Mouse (Mus musculus): ENCODE results near the gene A930002H24Rik. TPM values are rescaled to one million over a fixed set of nuclear protein-coding genes. Genes with fewer than 3 reads are reported as not detected.
"Not testable (repeated sequence)": the region's sequence is repeated elsewhere in the genome, so short reads cannot be mapped to it uniquely, and the experiment has no call there.

Gene A930002H24Rik
- total RNA-seq (2021) (under 1 TPM in 1 of 2 experiments, not detected in 1; 0.66 TPM), polyA plus RNA-seq (2012; rRNA removed) (1.7 and 2.1 TPM in 2 replicates)
- long read RNA-seq: 0 reads

- DNase-seq: peak; percentile 100
Observed at GRCm38 (mm10) chr17:63863647-63864149, at the start of gene A930002H24Rik. Gene A930002H24Rik, minus strand, starts transcription at chr17:63863791.

GRCm38 (mm10) chr17:63909297-63909696, 45.7 kb upstream of the A930002H24Rik start:
- no peak for DNase-seq

- no peak for DNase-seq
Observed at GRCm38 (mm10) chr17:63897050-63897449, 33.5 kb upstream of the A930002H24Rik start.

DNA sequence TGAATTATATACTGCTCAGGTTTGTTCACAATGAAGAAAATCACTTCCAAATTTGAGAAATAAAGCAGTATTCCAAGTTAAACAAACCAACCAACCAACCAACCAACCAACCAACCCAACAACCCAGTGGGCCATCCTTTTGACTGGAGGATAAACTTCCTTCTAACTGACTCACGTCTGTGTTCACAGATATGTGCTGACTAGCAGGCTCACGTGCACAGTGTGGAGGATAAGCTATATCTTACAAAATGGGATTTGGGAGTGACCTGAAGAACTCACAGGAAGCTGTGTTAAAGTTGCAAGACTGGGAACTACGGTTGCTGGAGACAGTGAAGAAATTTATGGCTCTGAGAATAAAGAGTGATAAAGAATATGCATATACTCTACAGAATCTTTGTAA, 32.2 kb upstream of the A930002H24Rik start:
- no peak for DNase-seq

DNA sequence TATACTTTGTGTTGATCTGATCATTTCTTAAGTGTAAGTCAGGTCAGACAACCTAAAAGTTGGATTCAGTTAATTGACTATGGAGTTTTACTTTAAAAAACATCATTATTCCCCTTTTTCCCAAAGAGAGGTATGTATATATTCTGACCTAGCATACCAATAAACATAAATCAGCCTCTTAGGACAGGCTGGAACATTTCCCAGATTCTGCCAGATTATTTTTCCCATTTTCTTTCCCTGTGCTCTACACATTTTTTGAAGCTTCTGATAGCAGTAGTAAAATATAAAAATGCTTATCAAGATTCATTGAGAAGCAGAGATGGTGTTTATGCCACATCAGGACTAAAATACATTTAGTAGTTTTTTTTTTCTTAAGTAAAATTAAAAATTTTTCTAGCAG, 27.0 kb upstream of the A930002H24Rik start:
- DNase-seq: no peak

DNA sequence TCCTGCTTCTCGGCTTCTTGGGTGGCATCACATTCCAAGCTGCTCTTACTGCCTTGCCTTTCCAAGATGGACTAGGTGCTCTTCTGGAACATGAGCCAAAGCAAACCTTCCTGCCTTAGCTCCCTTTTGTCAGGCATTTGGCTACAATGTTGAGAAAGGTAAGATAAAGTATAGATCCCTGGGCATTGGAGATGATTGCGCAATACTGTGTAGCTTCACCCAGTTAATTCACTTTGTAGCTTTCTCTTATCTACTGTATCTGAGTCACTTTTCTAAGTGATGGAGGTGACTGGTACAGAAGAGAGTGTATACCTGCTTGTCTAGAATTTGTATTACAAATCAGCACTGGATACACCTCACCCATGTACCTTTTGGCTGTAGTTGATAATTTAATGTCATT, 23.4 kb upstream of the A930002H24Rik start:
- DNase-seq: no peak

GRCm38 (mm10) chr17:63880009-63880408, 16.4 kb upstream of the A930002H24Rik start:
- DNase-seq: peak; percentile 18

GRCm38 (mm10) chr17:63878889-63879288, 15.3 kb upstream of the A930002H24Rik start:
- no peak for DNase-seq

DNA sequence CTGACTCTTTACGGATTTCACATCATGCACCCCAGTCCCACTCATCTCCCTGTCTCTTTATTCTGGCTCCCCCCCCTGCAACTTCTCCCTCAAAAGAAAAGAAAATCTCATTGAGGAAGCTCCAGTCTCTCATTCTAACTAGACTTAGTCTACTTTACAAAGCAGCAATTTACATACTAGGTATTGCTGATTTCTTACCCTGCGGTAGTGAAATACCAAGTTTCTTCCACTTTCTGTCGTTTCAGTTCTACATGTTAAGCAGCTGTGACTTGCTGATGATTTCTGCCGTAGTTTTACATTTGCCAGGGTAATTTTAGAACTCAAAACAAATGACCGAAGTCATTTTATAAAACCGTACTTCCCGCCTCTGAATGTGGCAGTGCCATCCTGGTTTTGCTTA, 8.2 kb upstream of the A930002H24Rik start:
- DNase-seq: no peak

- no peak for DNase-seq
Observed at GRCm38 (mm10) chr17:63864171-63864571, 580 bp upstream of the A930002H24Rik start.

DNA sequence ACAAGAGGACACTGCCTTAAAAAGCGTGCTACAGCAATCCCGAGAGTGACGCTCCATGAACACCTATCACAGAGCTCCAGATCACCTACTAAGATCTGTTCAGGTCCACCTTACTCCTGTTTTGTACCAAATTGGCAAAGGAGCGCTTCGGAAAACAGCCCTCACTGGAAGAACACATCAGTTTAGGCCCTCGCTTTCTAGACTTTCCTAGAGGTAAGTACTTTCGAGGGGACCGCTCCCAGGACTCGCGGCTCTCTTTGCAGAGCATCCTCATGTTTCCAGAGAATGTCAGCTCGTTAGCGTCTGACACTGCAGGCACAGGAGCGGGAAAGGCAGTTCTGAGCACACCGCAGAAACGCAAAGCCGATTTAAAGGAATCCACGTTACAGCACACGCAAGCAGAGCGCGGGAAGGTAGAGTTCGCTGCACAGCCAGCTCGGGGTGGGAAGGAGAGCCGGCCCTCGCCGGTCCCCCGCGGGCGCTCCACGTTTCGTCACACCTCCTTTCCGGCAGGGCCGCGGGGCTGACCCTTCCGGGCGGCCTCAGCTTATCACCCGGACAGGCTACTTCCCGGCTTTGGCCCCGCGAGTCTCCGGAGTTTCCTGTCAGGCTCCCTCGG, 470 bp downstream of the A930002H24Rik start, which contains the start of gene Fer:
TSS of gene Fer (plus strand) at position 51 of the 619 bp plus-strand sequence.
- DNase-seq: no peak

- DNase-seq: no peak
Observed at GRCm38 (mm10) chr17:63862399-63862798, 1.2 kb downstream of the A930002H24Rik start.

DNA sequence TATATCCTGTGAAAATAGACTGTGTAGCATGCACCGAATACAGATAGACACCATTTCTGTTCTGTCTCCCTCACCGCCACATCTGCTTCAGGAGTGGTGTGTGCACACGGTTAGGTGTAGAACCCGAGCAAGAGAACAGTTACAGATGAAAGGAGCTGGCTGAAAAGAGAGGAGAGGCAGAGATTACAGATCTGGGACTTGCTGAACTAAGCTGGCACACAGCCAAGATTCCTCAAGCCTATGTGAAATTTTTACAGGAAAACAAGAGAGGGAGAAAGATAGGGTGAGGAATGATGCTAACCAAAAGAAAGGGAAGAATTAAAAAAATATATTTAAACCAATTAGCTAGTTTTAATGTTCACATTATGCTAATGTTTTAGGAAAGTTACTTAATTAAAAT, 2.6 kb downstream of the A930002H24Rik start:
- DNase-seq: no peak

DNA sequence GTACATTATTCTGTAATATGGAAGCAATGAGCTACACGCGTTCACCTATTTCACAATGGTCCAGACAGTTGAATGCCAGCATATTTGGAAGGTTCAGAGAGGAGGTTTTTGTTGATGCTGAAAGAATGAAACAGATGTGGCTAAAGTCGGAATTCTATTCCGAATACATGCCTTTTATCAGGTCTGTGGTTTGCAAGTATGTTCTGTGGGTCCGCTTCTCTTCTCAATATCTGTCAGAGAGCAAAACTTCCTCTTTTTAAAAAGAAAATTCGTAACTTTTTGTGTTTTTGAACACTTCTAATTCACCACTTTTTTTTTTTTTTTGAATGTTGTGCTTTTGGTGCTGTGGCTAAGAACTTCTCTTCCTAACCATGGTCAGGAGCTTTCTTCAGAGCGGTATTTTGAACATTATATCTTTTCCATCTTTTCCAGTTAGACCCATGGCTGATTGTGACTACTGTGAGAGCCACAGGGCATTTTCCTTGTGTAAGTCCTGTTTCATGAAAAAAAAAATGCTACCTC, 6.5 kb downstream of the A930002H24Rik start:
- DNase-seq: no peak

DNA sequence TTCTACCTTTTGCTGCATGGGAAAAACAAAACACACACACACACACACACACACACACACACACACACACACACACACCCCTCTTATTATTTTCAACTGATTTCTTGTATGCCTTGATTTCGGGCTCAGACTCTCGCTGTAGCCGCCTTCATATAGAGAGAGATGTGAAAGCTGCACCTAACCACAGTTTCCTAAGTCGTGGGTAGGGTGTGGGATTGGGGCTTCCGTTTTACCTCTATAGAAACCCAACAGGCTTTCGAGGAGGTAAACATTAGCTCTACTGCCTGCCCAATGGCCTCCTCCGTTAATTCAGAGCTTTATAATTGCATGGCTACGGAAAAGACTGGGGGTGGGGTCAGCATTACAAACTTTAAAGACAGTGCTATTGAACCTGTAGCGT, 13.6 kb downstream of the A930002H24Rik start:
- no peak for DNase-seq

DNA sequence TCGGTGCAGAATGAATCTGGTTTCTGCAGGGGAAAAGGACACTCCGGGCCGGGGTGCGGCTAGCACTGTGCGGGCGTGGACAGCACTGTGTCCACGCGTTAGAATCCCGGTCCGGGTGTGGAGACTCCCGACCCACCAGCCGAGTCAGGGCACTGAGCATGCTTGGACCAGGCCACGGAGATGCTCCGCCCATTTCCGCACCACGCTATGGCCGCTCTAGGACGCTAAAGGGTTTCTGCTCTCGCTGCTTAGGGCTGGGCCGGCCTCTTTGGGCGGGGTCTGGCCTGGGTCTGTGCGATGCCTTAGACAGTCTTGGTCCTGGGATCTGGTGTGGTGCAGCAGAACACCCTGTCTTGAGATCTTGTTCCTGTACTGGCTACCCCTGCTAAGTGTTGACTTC, 14.0 kb downstream of the A930002H24Rik start:
- peak; percentile 92 for DNase-seq

DNA sequence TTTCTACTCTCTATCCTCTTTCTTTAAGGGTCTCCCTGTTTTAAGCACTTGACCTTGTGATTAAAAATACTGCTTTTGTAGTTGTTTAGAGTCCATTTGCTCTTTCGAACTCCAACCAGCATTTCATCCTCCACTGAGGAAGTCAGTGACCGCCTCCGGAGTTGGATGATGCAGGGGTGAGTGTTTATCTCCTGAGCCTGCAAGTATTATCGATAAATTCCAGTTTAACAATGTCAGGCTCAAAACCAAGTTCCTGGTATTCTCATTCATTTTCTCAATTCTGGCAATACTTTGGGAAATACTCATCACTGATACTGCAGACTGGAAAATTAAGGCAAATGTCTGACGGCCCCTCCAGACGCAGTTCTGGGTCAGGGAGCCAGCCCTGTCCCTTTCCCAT, 14.4 kb downstream of the A930002H24Rik start:
- no peak for DNase-seq

DNA sequence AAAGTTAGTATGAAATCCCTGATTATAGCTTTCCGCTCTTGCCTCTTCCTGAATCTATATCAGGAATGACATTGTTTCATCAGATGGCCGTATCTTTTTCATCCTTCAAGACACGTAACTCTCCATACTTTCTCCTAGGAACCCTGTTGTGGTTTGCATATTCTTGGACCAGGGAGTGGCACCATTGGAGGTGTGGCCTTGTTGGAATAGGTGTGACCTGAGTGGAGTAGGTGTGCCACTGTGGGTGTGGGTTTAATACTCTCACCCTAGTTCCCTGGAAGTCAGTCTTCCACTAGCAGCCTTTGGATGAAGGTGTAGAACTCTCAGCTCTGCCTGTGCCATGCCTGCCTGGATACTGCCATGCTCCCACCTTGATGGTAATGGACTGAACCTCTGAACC, 17.8 kb downstream of the A930002H24Rik start:
- DNase-seq: not testable (repeated sequence)

- no peak for DNase-seq
Observed at GRCm38 (mm10) chr17:63844936-63845335, 18.7 kb downstream of the A930002H24Rik start.

DNA sequence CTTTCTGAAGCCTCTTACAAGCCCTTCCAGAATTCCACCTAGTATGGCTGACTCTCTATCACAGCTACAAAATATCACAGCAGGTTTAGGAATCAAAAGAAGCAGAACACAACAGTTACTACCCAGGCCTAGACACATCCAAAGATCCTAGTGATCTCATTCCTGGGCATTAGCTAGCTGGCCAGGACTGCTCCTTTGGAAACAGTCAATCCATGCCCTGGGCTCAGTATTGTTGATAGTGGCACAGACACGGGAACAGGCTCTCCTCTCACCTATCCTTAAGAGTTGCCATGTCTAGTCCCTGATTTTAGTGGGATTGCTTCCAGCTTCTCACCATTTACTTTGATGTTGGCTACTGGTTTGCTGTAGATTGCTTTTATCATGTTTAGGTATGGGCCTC, 21.4 kb downstream of the A930002H24Rik start:
- no peak for DNase-seq

DNA sequence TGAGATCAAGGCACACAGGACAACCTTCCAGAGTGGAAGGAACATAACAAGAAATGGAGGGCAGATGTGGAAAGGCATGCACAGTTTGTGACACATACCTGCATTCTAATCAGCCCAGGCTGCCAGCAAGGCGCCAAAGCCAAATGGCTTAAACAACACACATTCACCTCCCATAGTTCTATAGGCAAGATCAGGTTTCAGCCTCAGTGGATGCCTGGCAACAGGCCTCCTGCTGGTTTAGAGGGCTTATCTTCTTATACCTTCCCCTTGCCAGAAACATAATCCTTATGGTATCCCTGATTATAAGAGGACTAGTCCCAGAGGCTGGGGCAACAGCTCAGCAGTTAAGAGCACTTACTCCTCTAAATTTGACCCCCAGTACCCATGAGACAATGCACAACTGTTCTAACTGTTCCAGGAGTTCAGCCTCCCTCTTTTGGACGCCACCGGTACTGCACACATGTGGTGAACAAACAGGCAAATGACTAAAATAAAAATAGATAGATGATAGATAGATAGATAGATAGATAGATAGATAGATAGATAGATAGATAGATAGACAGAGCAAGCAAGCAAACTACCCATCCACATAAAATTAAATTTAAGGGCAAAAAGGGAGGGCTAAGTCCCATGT, 23.8 kb downstream of the A930002H24Rik start:
- no peak for DNase-seq

- DNase-seq: no peak
Observed at GRCm38 (mm10) chr17:63838144-63838543, 25.4 kb downstream of the A930002H24Rik start.

- DNase-seq: no peak
Observed at GRCm38 (mm10) chr17:63836641-63837040, 26.9 kb downstream of the A930002H24Rik start.

All from adrenal gland, adult 2 months (tissue).